Mouse (Mus musculus) lung, postnatal 0 days (tissue): ENCODE results near the gene Ctrl.

Experiments
- CTCF ChIP-seq: IDR thresholded peaks from 2 replicates; pipeline ENCODE4 v1.5.1; 2016; ENCODE audit warnings: antibody characterized with exemption, mild to moderate bottlenecking
- EP300 ChIP-seq: IDR thresholded peaks from 2 replicates; pipeline ENCODE4 v1.6.1; 2016; ENCODE audit warnings: antibody characterized with exemption, mild to moderate bottlenecking, control low read depth

DNA sequence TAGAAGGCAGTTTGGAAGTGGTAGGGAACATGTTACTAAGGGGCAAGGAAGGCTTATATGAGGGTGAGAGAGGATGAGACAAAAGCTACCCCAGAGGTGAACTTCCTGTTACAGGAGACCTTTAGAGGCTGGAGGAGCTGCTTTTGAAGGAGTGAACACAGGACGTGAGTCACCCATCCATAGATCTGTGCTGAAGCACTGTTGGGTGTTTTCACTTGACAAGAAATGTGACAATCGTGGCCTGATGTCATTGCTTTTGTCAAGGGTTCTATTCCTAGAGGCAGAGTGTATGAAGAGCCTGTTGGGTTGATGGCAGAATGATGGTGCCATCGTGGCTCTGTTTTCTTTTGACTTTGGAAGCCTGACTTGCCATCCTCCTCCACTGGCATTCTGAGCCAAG lies 14.3 kb downstream of the Ctrl start:
- TF ChIP-seq CTCF, result no peak
- no peak for TF ChIP-seq EP300
